In genomic region chr4:119057826-119058225, GRCm38 (mm10) we compare ENCODE assay signal across 22 mouse cellular contexts. TPM values are rescaled to one million over a fixed set of nuclear protein-coding genes. Genes with fewer than 3 reads are reported as not detected.
A peak's percentile ranks its signal among the peaks of the same experiment; 100 is the strongest.
DNase-seq lines count a peak whose midpoint lies in the region; ATAC-seq lines count a peak whose summit lies in the region.
"Had no signal": no experiment of that assay in that cellular context is flagged by ENCODE, and none has a peak within 500 bp of the region (broad histone marks: within the 10 kb centered on the region; RNA-seq: fewer than 3 reads in every experiment).

No protein-coding gene starts in this region.

- no peak for DNase-seq in heart, embryonic 10.5 days (ENCODE audit: low spot score)
- DNase-seq in kidney, adult 18-20 months, result peak; percentile 63
- peak; percentile 26 to 55 for DNase-seq in kidney, postnatal 4 days
- no peak for DNase-seq in left cerebral cortex, postnatal 4 days
- DNase-seq in forebrain, embryonic 11.5 days (ENCODE audit: low spot score), result no peak
- DNase-seq: B cell, adult 2 months; cerebellum, adult 11 months; gastrocnemius, adult 2 months; lung, embryonic 14.5 days; right cerebral cortex, adult 18-20 months; right cerebral cortex, postnatal 4 days had no signal

- no peak overlapping the region for H3K4me3 ChIP-seq in heart, embryonic 10.5 days
- H3K4me3 ChIP-seq in heart, embryonic 12.5 days, result no peak overlapping the region
- H3K4me3 ChIP-seq in kidney, embryonic 15.5 days (replicated peaks), result no peak overlapping the region
- H3K4me3 ChIP-seq in forebrain, embryonic 11.5 days (ENCODE audit: low read depth, low read length), result no peak overlapping the region
- H3K4me3 ChIP-seq: embryonic facial prominence, embryonic 12.5 days; forebrain, embryonic 13.5 days; gastrocnemius, adult 2 months; hindbrain, embryonic 15.5 days; limb, embryonic 13.5 days; midbrain, embryonic 12.5 days; neural tube, embryonic 15.5 days had no signal

- H3K4me2 ChIP-seq in heart, embryonic 12.5 days, result no peak overlapping the region
- H3K4me2 ChIP-seq in kidney, embryonic 15.5 days, result no peak overlapping the region
- H3K4me2 ChIP-seq in forebrain, embryonic 11.5 days (ENCODE audit: low read depth, low read length, severe bottlenecking), result no peak overlapping the region
- H3K4me2 ChIP-seq: embryonic facial prominence, embryonic 12.5 days; forebrain, embryonic 13.5 days; hindbrain, embryonic 15.5 days; limb, embryonic 13.5 days; lung, embryonic 14.5 days; midbrain, embryonic 12.5 days; neural tube, embryonic 15.5 days had no signal

- no peaks in the 10 kb centered on the region for H3K9me3 ChIP-seq in heart, embryonic 10.5 days
- H3K9me3 ChIP-seq in heart, embryonic 12.5 days (replicated peaks), result no peaks in the 10 kb centered on the region
- H3K9me3 ChIP-seq in kidney, embryonic 15.5 days (replicated peaks), result no peaks in the 10 kb centered on the region
- no peaks in the 10 kb centered on the region for H3K9me3 ChIP-seq in forebrain, embryonic 11.5 days (ENCODE audit: control insufficient read depth, low read length)
- H3K9me3 ChIP-seq: embryonic facial prominence, embryonic 12.5 days; forebrain, embryonic 13.5 days; G1E; hindbrain, embryonic 15.5 days; limb, embryonic 13.5 days; midbrain, embryonic 12.5 days; neural tube, embryonic 15.5 days had no signal

- 84% methylated on average over 1 of the region's 1 CpGs for WGBS in heart, embryonic 10.5 days
- WGBS in heart, embryonic 12.5 days, result 67% methylated on average over 1 of the region's 1 CpGs
- WGBS in kidney, embryonic 15.5 days, result 76% methylated on average over 1 of the region's 1 CpGs
- 88% methylated on average over 1 of the region's 1 CpGs for WGBS in forebrain, embryonic 11.5 days

- H3K36me3 ChIP-seq in heart, embryonic 10.5 days, result no peaks in the 10 kb centered on the region
- H3K36me3 ChIP-seq in heart, embryonic 12.5 days, result no peaks in the 10 kb centered on the region
- no peaks in the 10 kb centered on the region for H3K36me3 ChIP-seq in kidney, embryonic 15.5 days
- no peaks in the 10 kb centered on the region for H3K36me3 ChIP-seq in forebrain, embryonic 11.5 days (ENCODE audit: control insufficient read depth, insufficient read depth, low read length)
- H3K36me3 ChIP-seq: embryonic facial prominence, embryonic 12.5 days; G1E; hindbrain, embryonic 15.5 days; limb, embryonic 13.5 days; midbrain, embryonic 12.5 days; neural tube, embryonic 15.5 days had no signal

- intact Hi-C loops in left cerebral cortex, postnatal 4 days (cut with DNase I), result no loop called here

- H3K4me1 ChIP-seq in heart, embryonic 10.5 days, result peaks cover 36% of the 10 kb centered on the region
- peaks cover 35% of the 10 kb centered on the region for H3K4me1 ChIP-seq in heart, embryonic 12.5 days (replicated peaks)
- 0 out of 2 replicates have a peak, but pooled peaks cover 2% of the 10 kb centered on the region for H3K4me1 ChIP-seq in kidney, embryonic 15.5 days
- H3K4me1 ChIP-seq in forebrain, embryonic 11.5 days (replicated peaks; ENCODE audit: control insufficient read depth, insufficient read depth, low read length), result no peaks in the 10 kb centered on the region
- H3K4me1 ChIP-seq: embryonic facial prominence, embryonic 12.5 days; forebrain, embryonic 13.5 days; hindbrain, embryonic 15.5 days; limb, embryonic 13.5 days; midbrain, embryonic 12.5 days; neural tube, embryonic 15.5 days had no signal

- H3K9ac ChIP-seq in heart, embryonic 12.5 days, result no peak overlapping the region
- no peak overlapping the region for H3K9ac ChIP-seq in kidney, embryonic 15.5 days
- no peak overlapping the region for H3K9ac ChIP-seq in forebrain, embryonic 11.5 days (ENCODE audit: low read length)
- H3K9ac ChIP-seq: embryonic facial prominence, embryonic 12.5 days; forebrain, embryonic 13.5 days; hindbrain, embryonic 15.5 days; limb, embryonic 13.5 days; liver, embryonic 14.5 days; lung, embryonic 14.5 days; midbrain, embryonic 12.5 days; neural tube, embryonic 15.5 days had no signal

- peak overlapping the region; percentile 69; the same call in 1 of the 2 replicates for H3K27ac ChIP-seq in heart, embryonic 10.5 days
- H3K27ac ChIP-seq in heart, embryonic 12.5 days (ENCODE audit: poor library complexity, severe bottlenecking), result no peak overlapping the region
- no peak overlapping the region for H3K27ac ChIP-seq in kidney, embryonic 15.5 days
- no peak overlapping the region for H3K27ac ChIP-seq in forebrain, embryonic 11.5 days (ENCODE audit: low read depth, low read length)
- H3K27ac ChIP-seq: embryonic facial prominence, embryonic 12.5 days; forebrain, embryonic 13.5 days; gastrocnemius, adult 2 months; hindbrain, embryonic 15.5 days; limb, embryonic 13.5 days; liver, embryonic 14.5 days; midbrain, embryonic 12.5 days; neural tube, embryonic 15.5 days had no signal

- no peak for ATAC-seq in heart, embryonic 12.5 days (ENCODE audit: insufficient number of reproducible peaks, low FRiP score)
- 0 out of 2 replicates have a peak, but pooled peaks have one; percentile 29 for ATAC-seq in kidney, embryonic 15.5 days (replicated peaks; ENCODE audit: low FRiP score)
- ATAC-seq in forebrain, embryonic 11.5 days (replicated peaks; ENCODE audit: low FRiP score), result no peak
- ATAC-seq: forebrain, embryonic 13.5 days had no signal

- no peaks in the 10 kb centered on the region for H3K27me3 ChIP-seq in heart, embryonic 10.5 days (ENCODE audit: insufficient read depth, poor library complexity, severe bottlenecking)
- H3K27me3 ChIP-seq in heart, embryonic 12.5 days (replicated peaks), result no peaks in the 10 kb centered on the region
- H3K27me3 ChIP-seq in kidney, embryonic 15.5 days, result no peaks in the 10 kb centered on the region
- no peaks in the 10 kb centered on the region for H3K27me3 ChIP-seq in forebrain, embryonic 11.5 days (ENCODE audit: control insufficient read depth, insufficient read depth, low read length)
- H3K27me3 ChIP-seq: embryonic facial prominence, embryonic 12.5 days; forebrain, embryonic 13.5 days; hindbrain, embryonic 15.5 days; limb, embryonic 13.5 days; midbrain, embryonic 12.5 days; neural tube, embryonic 15.5 days; Patski had no signal

RNA-seq across cellular contexts. Expression of gene Slc2a1, which starts 50.7 kb away (rescaled TPM):
- polyA plus RNA-seq in heart, embryonic 10.5 days (2016; fragmentation: Nextera tagmentation; extraction: Ambion mirVana), result 549 and 607 TPM in 2 replicates
- polyA plus RNA-seq in heart, embryonic 12.5 days (2016; fragmentation: Nextera tagmentation; extraction: Ambion mirVana), result 330 and 331 TPM in 2 replicates
- 78.5 and 91.6 TPM in 2 replicates for polyA plus RNA-seq in kidney, embryonic 15.5 days (2015; fragmentation: Nextera tagmentation; extraction: Ambion mirVana)
- 10 to 100 TPM; 33.5 to 34.1 TPM for total RNA-seq in left cerebral cortex, postnatal 4 days (2021)
- 171 and 181 TPM in 2 replicates for polyA plus RNA-seq in forebrain, embryonic 11.5 days (2014; fragmentation: Nextera tagmentation; extraction: Ambion mirVana)

Comparison
In these comparisons a context has a peak if more than half of its experiments do, and no peak if none do; other contexts are left out.
1. DNase-seq: peak in kidney, adult 18-20 months (single experiment) and kidney, postnatal 4 days (2 of 2); none in heart, embryonic 10.5 days (single experiment), left cerebral cortex, postnatal 4 days (single experiment) and forebrain, embryonic 11.5 days (single experiment).